Mouse (Mus musculus): Measurements from ENCODE around the gene Gm49336.

GRCm38 (mm10) chr14:60250366-60250765, 941 bp downstream of the Gm49336 start:
- TF ChIP-seq GATA1 (IDR thresholded peaks at IDR 0.05; ENCODE audit: borderline replicate concordance, low read length) (no peak), FLI1 (IDR thresholded peaks at IDR 0.05; ENCODE audit: low read length) (no peak)
